Mouse (Mus musculus): Measurements from ENCODE around the gene Actn1.

Actn1 gene

DNA sequence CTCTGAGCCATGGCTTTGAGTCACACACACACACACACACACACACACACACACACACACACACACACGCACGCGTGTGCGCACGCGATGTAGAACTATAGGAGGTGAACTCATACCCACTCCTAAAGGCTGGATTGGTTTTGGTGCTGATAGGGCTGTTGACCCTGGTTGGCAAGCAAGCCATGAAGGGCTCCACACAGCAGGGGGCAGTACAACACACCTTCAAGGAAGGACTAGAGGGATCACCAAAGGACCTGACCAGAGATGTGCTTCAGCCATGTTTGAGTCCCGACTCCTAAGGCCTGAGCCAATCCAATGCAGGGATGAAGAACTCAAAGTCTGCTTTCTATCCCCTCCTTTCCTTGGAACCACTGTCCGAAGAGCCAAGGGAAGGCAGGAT is 130.6 kb downstream of the Actn1 start:
- no peak for TF ChIP-seq GATA4 (IDR thresholded peaks at IDR 0.05; ENCODE audit: insufficient replicate concordance, low read length)

- no peak for TF ChIP-seq GATA4 (IDR thresholded peaks at IDR 0.05; ENCODE audit: insufficient replicate concordance, low read length)
Observed at GRCm38 (mm10) chr12:80127191-80127762, 132.9 kb downstream of the Actn1 start.

DNA sequence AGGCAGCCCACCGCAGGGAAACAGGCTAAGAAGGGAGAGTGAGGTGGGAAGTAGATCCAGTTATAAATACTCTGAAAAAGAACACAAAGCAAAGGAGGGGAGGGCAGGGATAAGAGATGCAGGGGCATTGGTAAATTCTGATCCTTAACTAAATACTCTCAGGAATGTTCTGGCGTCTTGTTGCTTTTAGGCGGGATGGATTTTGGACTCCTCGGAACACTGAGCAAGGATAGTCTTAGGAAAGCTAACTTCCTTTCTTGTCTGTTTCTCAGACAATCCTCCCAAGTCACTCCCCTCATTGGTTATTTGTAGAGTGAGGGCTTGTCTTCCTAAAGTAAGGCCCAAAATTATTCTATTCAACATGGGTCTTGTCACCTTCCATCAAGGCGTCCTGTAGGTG is 134.9 kb downstream of the Actn1 start:
- TF ChIP-seq GATA4 (IDR thresholded peaks at IDR 0.05; ENCODE audit: insufficient replicate concordance, low read length), result no peak

DNA sequence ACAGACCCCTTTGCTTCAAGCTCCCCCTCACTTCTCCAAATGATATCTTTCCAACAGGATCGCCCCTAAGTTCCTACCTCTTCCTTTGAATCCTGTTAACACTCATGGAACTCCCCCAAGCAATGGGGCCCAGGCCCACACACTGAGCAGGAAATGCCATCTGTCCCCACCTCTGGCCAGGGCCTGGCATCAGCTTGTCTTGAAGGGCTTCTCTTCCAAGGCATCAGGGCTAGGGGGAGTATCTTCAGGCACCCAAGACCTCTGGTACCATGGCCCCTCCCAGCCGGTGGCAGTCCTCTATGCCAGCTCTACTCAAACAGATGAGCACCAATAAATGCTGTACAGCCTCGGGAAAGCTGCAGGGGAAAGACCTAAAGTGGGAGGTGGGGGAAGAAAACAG is 135.4 kb downstream of the Actn1 start:
- no peak for TF ChIP-seq GATA4 (IDR thresholded peaks at IDR 0.05; ENCODE audit: insufficient replicate concordance, low read length)

DNA sequence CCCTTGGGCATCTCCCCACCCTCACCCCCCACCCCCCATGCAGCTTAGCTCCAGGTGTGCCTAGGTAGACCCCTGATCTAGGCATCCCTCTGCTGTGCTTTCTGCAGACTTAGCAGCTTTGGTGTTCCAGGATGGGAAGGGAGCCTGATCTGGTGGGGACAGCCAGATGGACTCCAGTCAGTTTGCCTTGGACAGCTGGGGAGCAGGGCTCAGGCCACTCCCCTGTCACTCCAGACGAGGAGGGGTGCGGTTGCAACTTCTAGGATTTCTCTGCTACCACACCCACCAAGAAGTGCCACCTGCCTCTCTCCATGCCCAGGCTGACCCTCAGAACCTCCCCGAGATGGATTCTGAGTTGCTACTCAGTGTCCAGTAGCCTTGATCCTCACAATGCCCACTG is 136.0 kb downstream of the Actn1 start:
- no peak for TF ChIP-seq GATA4 (IDR thresholded peaks at IDR 0.05; ENCODE audit: insufficient replicate concordance, low read length)

- no peak for TF ChIP-seq GATA4 (IDR thresholded peaks at IDR 0.05; ENCODE audit: insufficient replicate concordance, low read length)
Observed at GRCm38 (mm10) chr12:80123227-80123803, 136.9 kb downstream of the Actn1 start.

- TF ChIP-seq GATA4 (IDR thresholded peaks at IDR 0.05; ENCODE audit: insufficient replicate concordance, low read length), result no peak
Observed at GRCm38 (mm10) chr12:80121438-80121837, 138.7 kb downstream of the Actn1 start.

GRCm38 (mm10) chr12:80118588-80118987 is 141.6 kb downstream of the Actn1 start:
- no peak for TF ChIP-seq GATA4 (IDR thresholded peaks at IDR 0.05; ENCODE audit: insufficient replicate concordance, low read length)

Data from liver, adult (tissue).